Mouse (Mus musculus) kidney, adult 9 months (tissue): ENCODE measurements around the gene Mdga1.
"Not testable (repeated sequence)": the region's sequence is repeated elsewhere in the genome, so short reads cannot be mapped to it uniquely, and the experiment has no call there.

Experiments
- DNase-seq: peaks from one replicate; pipeline ENCODE4 v3.0.0; 2022

Gene Mdga1

GRCm38 (mm10) chr17:29795050-29795770, 174.7 kb downstream of the Mdga1 start:
- no peak for DNase-seq

GRCm38 (mm10) chr17:29791531-29792050, 178.3 kb downstream of the Mdga1 start:
- DNase-seq, result no peak

GRCm38 (mm10) chr17:29790231-29790740, 179.6 kb downstream of the Mdga1 start:
- no peak for DNase-seq

GRCm38 (mm10) chr17:29789715-29790114, 180.2 kb downstream of the Mdga1 start:
- no peak for DNase-seq

- DNase-seq, result no peak
These were observed 181.3 kb downstream of the Mdga1 start for GRCm38 (mm10) chr17:29788573-29788972.

- no peak for DNase-seq
These were observed 185.1 kb downstream of the Mdga1 start for GRCm38 (mm10) chr17:29784820-29785219.

GRCm38 (mm10) chr17:29781472-29781871, 188.4 kb downstream of the Mdga1 start:
- not testable (repeated sequence) for DNase-seq

- DNase-seq, result no peak
These were observed 191.9 kb downstream of the Mdga1 start for GRCm38 (mm10) chr17:29778021-29778420.
